In genomic region chr4:88439669-88440123, GRCm38 (mm10) we compare ENCODE assay signal across 11 mouse cellular contexts. TPM values are rescaled to one million over a fixed set of nuclear protein-coding genes. Genes with fewer than 3 reads are reported as not detected.
DNase-seq lines count a peak whose midpoint lies in the region; ATAC-seq and TF ChIP-seq lines count a peak whose summit lies in the region.
"Had no signal": no experiment of that assay in that cellular context is flagged by ENCODE, and none has a peak within 500 bp of the region (broad histone marks: within the 10 kb centered on the region; RNA-seq: fewer than 3 reads in every experiment).

No protein-coding gene starts in this region.

- WGBS in kidney, embryonic 14.5 days = 74% methylated on average over 6 of the region's 6 CpGs
- 25% methylated on average over 6 of the region's 6 CpGs for WGBS in liver, embryonic 16.5 days (ENCODE audit: insufficient replicate concordance)

- H3K36me3 ChIP-seq in G1E (replicated peaks) = no peaks in the 10 kb centered on the region
- no peaks in the 10 kb centered on the region for H3K36me3 ChIP-seq in kidney, embryonic 14.5 days (ENCODE audit: control insufficient read depth, insufficient read depth, low read length)
- no peaks in the 10 kb centered on the region for H3K36me3 ChIP-seq in liver, embryonic 16.5 days (ENCODE audit: control insufficient read depth, insufficient read depth)
- H3K36me3 ChIP-seq: embryonic facial prominence, embryonic 15.5 days had no signal

- no peaks in the 10 kb centered on the region for H3K9me3 ChIP-seq in G1E (replicated peaks)
- no peaks in the 10 kb centered on the region for H3K9me3 ChIP-seq in kidney, embryonic 14.5 days (ENCODE audit: control insufficient read depth, low read length)
- H3K9me3 ChIP-seq in liver, embryonic 16.5 days (replicated peaks; ENCODE audit: control insufficient read depth, low read length) = no peaks in the 10 kb centered on the region
- H3K9me3 ChIP-seq: embryonic facial prominence, embryonic 15.5 days had no signal

- peak overlapping the region; percentile 20; the same call in 1 of the 2 replicates for H3K27ac ChIP-seq in gastrocnemius, adult 2 months
- peak overlapping the region; percentile 37 for H3K27ac ChIP-seq in kidney, embryonic 14.5 days (ENCODE audit: low read depth, low read length)
- 0 out of 2 replicates have a peak overlapping the region, but pooled peaks have one; percentile 4 for H3K27ac ChIP-seq in liver, embryonic 16.5 days (ENCODE audit: low read length)

- no peak for DNase-seq in gastrocnemius, adult 2 months
- DNase-seq in gastrocnemius, postnatal 10 days = no peak
- DNase-seq in G1E (ENCODE audit: low spot score) (no peak), adipocyte (ENCODE audit: low spot score) (no peak)
- no peak for DNase-seq in left cerebral cortex, adult 18-20 months (ENCODE audit: low spot score in 2 of 2)
- DNase-seq in layer of hippocampus, postnatal 10 days (ENCODE audit: low spot score in 2 of 2) = no peak
- DNase-seq: gastrocnemius, postnatal 36 days; midbrain, embryonic 14.5 days had no signal

- H3K4me3 ChIP-seq in gastrocnemius, adult 2 months = no peak overlapping the region
- no peak overlapping the region for H3K4me3 ChIP-seq in G1E (ENCODE audit: low read depth, low read length)
- no peak overlapping the region for H3K4me3 ChIP-seq in kidney, embryonic 14.5 days (ENCODE audit: low read length)
- H3K4me3 ChIP-seq in liver, embryonic 16.5 days (ENCODE audit: low read depth, low read length) = no peak overlapping the region

- 0 out of 2 replicates have a peak, but pooled peaks cover 2% of the 10 kb centered on the region for H3K4me1 ChIP-seq in G1E (ENCODE audit: insufficient read depth, low read depth, low read length)
- H3K4me1 ChIP-seq in kidney, embryonic 14.5 days (ENCODE audit: control insufficient read depth, insufficient read depth, low read length) = 0 out of 2 replicates have a peak, but pooled peaks cover 13% of the 10 kb centered on the region
- peaks cover 5% of the 10 kb centered on the region; the same call in 1 of the 2 replicates for H3K4me1 ChIP-seq in liver, embryonic 16.5 days (ENCODE audit: control insufficient read depth, low read depth, low read length)

- no peak overlapping the region for H3K4me2 ChIP-seq in kidney, embryonic 14.5 days (replicated peaks; ENCODE audit: low read depth, low read length)
- no peak overlapping the region for H3K4me2 ChIP-seq in liver, embryonic 16.5 days (ENCODE audit: low read depth, low read length)

- intact Hi-C loops in gastrocnemius, adult 2 months (cut with DNase I) = loop anchor here (10.0 kb wide), 1 partner anchor 75 kb away; no protein-coding TSS in a partner anchor

- no peak overlapping the region for H3K9ac ChIP-seq in kidney, embryonic 14.5 days (ENCODE audit: low read depth, low read length)
- H3K9ac ChIP-seq in liver, embryonic 16.5 days (ENCODE audit: low read depth, low read length) = no peak overlapping the region
- H3K9ac ChIP-seq: embryonic facial prominence, embryonic 15.5 days had no signal

- H3K27me3 ChIP-seq in G1E (ENCODE audit: insufficient read depth, low read length) = peaks cover 2% of the 10 kb centered on the region; the same call in 1 of the 2 replicates
- H3K27me3 ChIP-seq in kidney, embryonic 14.5 days (ENCODE audit: control insufficient read depth, insufficient read depth, low read length) = no peaks in the 10 kb centered on the region
- no peaks in the 10 kb centered on the region; the same call in 1 of the 2 replicates for H3K27me3 ChIP-seq in liver, embryonic 16.5 days (ENCODE audit: control insufficient read depth, insufficient read depth, low read depth, low read length)
- H3K27me3 ChIP-seq: embryonic facial prominence, embryonic 15.5 days had no signal

- TF ChIP-seq CTCF in gastrocnemius, adult 2 months (IDR thresholded peaks at IDR 0.05) = no peak
- no peak for TF ChIP-seq CTCF in G1E (IDR thresholded peaks at IDR 0.05; ENCODE audit: low read depth, low read length)

- ATAC-seq in G1E (ENCODE audit: extremely low read depth, insufficient number of reproducible peaks, low FRiP score, poor library complexity, severe bottlenecking) = peak; percentile 34; the same call in 1 of the 2 replicates
- ATAC-seq in kidney, embryonic 14.5 days (ENCODE audit: low FRiP score, low TSS enrichment) = no peak
- ATAC-seq in liver, embryonic 16.5 days (ENCODE audit: low read depth) = peak; percentile 58

RNA-seq across cellular contexts. Expression of gene Hacd4, which starts 1.0 kb away (rescaled TPM):
- total RNA-seq in gastrocnemius, adult 2 months (2021) = 1 to 10 TPM in 1 of 2 experiments, under 1 TPM in 1; 0.77 to 1.2 TPM
- 1 to 10 TPM; 2.4 to 2.8 TPM for total RNA-seq in gastrocnemius, postnatal 10 days (2021)
- 0.44 TPM in 1 of 2 replicates, not detected in the other for total RNA-seq in G1E (2014; fragmentation: Nextera tagmentation)
- total RNA-seq in G1E (2017) = 0.52 and 0.76 TPM in 2 replicates
- polyA plus RNA-seq in G1E (2012) = not detected in 2 replicates
- polyA plus RNA-seq in kidney, embryonic 14.5 days (2014; fragmentation: Nextera tagmentation; extraction: Ambion mirVana) = 20.8 and 20.9 TPM in 2 replicates
- 5.4 and 5.5 TPM in 2 replicates for polyA plus RNA-seq in liver, embryonic 16.5 days (2015; fragmentation: Nextera tagmentation; extraction: Ambion mirVana)
- total RNA-seq in left cerebral cortex, adult 18-20 months (2021) = 1 to 10 TPM; 1.5 to 2.0 TPM
- total RNA-seq in layer of hippocampus, postnatal 10 days (2021) = 1 to 10 TPM; 3.7 to 3.8 TPM
